Mouse (Mus musculus): Measurements from ENCODE around the gene Tmem184b. TPM values are rescaled to one million over a fixed set of nuclear protein-coding genes. Genes with fewer than 3 reads are reported as not detected.

Gene Tmem184b
- polyA plus RNA-seq, 1 experiment from 2014 or later: 38.8 TPM

DNA sequence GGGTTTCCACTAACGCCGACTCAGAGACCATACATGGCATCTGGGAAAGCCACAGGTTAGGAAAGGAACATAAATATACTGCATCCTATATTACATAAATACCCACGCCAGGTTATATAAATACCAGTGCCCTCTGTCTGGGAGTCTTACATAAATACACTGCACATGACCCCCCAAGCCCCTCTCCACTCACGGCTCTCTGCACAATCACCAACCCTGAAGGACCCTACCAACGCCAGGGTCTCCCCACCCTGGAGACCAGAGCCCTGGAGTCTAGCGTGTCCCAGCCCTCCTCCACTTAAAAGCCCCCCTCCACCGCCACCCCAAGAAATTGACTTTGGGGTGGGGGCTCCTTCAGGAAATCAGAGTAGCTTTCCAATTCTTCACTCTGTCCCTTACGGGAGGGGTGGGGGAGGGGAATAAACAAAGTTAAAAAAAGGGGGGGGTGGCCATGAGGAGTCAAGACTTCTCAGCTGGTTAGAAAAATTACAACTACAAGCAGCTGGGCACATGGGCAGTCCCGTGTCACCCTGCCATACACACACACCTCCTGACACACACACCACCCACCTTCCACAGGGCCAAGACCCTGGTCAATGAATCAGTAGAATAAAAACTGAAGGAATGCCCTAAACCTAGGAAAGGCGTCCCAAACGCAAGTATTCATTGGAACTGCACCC, 37.4 kb upstream of the Tmem184b start:
- no peak for ATAC-seq (replicated peaks; ENCODE audit: low FRiP score)
- no peaks in the 10 kb centered on the region for H3K9me3 ChIP-seq (ENCODE audit: control insufficient read depth, low read length)
- H3K4me1 ChIP-seq (replicated peaks; ENCODE audit: control insufficient read depth, insufficient read depth, low read length): peaks cover 52% of the 10 kb centered on the region
- no peak for DNase-seq (ENCODE audit: low spot score)
- peak overlapping the region; percentile 89 for H3K4me3 ChIP-seq (ENCODE audit: low read depth, low read length)
- peak overlapping the region; percentile 92 for H3K9ac ChIP-seq (ENCODE audit: low read depth, low read length)
- H3K4me2 ChIP-seq: peak overlapping the region; percentile 83
- peak overlapping the region; percentile 92 for H3K27ac ChIP-seq (ENCODE audit: low read depth, low read length)
- H3K27me3 ChIP-seq (replicated peaks; ENCODE audit: control insufficient read depth, insufficient read depth, low read length): no peaks in the 10 kb centered on the region
- WGBS: 29% methylated on average over 11 of the region's 11 CpGs
- H3K36me3 ChIP-seq (ENCODE audit: control insufficient read depth, insufficient read depth, low read length): peaks cover 7% of the 10 kb centered on the region

DNA sequence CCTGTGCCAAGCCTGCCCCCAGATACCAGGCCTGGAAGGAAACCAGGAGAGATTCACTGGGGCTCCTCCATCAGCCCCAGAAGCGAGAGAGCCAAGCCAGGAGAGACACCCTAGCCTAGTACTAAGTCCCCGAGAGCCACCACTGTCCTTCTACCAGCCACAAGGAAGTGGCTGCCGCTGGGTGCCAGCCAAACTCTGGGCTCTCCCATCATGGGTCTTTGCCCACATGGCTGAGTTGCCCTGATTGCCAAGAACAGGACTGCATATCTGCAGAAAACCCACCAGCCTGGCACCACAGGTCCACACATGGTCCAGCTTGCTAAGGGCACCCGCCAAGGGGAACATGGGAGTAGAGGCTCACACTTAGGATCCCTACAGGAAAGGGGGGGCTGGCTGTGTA, 36.9 kb upstream of the Tmem184b start:
- H3K4me1 ChIP-seq (replicated peaks; ENCODE audit: control insufficient read depth, insufficient read depth, low read length): peaks cover 55% of the 10 kb centered on the region
- ATAC-seq (replicated peaks; ENCODE audit: low FRiP score) (no peak), DNase-seq (ENCODE audit: low spot score) (no peak)
- H3K27ac ChIP-seq (ENCODE audit: low read depth, low read length): no peak overlapping the region
- H3K27me3 ChIP-seq (replicated peaks; ENCODE audit: control insufficient read depth, insufficient read depth, low read length): no peaks in the 10 kb centered on the region
- peak overlapping the region; percentile 83 for H3K4me2 ChIP-seq
- H3K4me3 ChIP-seq (ENCODE audit: low read depth, low read length): peak overlapping the region; percentile 89
- H3K9ac ChIP-seq (ENCODE audit: low read depth, low read length): no peak overlapping the region
- peaks cover 7% of the 10 kb centered on the region for H3K36me3 ChIP-seq (ENCODE audit: control insufficient read depth, insufficient read depth, low read length)
- 80% methylated on average over 4 of the region's 4 CpGs for WGBS
- H3K9me3 ChIP-seq (ENCODE audit: control insufficient read depth, low read length): no peaks in the 10 kb centered on the region

DNA sequence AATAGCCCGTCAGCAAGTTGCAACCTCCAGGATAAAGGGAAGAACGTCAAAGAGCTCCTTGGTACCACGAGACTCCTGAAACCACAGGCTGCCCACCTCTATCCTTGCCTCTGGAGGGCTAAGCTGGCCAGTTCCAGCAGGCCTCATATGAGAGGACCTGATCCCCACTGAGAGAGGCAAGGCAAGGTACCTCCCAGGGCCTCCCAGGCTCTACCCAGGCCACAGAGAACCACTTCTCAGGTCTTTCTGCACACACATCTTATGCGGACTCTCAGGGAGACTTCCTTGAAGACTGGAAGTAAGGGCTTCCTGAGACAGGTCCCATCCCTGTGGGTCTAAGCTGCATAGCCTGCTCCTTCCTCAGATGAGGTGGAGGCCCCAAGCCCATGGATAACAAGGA, 36.0 kb upstream of the Tmem184b start:
- Histone ChIP-seq H3K9me3 (ENCODE audit: control insufficient read depth, low read length) (no peaks in the 10 kb centered on the region), H3K4me2 (no peak overlapping the region; the same call in 1 of the 2 replicates), H3K36me3 (ENCODE audit: control insufficient read depth, insufficient read depth, low read length) (peaks cover 10% of the 10 kb centered on the region), H3K27me3 (replicated peaks; ENCODE audit: control insufficient read depth, insufficient read depth, low read length) (no peaks in the 10 kb centered on the region), H3K9ac (ENCODE audit: low read depth, low read length) (no peak overlapping the region), H3K27ac (ENCODE audit: low read depth, low read length) (no peak overlapping the region), H3K4me1 (replicated peaks; ENCODE audit: control insufficient read depth, insufficient read depth, low read length) (peaks cover 56% of the 10 kb centered on the region), H3K4me3 (ENCODE audit: low read depth, low read length) (no peak overlapping the region)
- ATAC-seq (replicated peaks; ENCODE audit: low FRiP score): no peak
- DNase-seq (ENCODE audit: low spot score): no peak
- WGBS: 81% methylated on average over 4 of the region's 4 CpGs

DNA sequence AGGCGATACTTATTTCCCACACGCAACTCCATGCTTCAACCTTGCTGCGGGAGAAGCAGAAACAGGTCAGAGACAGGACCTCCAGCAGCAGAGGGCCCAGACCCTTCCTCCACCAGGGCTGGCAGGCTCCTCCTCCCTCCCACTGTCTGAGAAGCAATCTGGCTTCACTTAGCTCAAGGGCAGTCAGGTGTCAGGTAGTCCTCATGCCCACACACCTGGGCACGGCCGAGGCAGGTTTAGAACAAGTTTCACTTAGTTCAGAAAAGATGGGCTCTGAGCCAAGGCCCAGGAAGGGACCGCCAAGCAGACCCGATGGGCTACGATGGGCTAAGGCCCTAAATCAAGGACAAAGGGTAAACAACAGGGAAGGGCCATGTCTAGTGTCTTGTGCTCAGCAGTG, 35.4 kb upstream of the Tmem184b start:
- H3K36me3 ChIP-seq (ENCODE audit: control insufficient read depth, insufficient read depth, low read length): peaks cover 16% of the 10 kb centered on the region
- H3K27me3 ChIP-seq (replicated peaks; ENCODE audit: control insufficient read depth, insufficient read depth, low read length): no peaks in the 10 kb centered on the region
- H3K9ac ChIP-seq (ENCODE audit: low read depth, low read length): no peak overlapping the region
- no peaks in the 10 kb centered on the region for H3K9me3 ChIP-seq (ENCODE audit: control insufficient read depth, low read length)
- peaks cover 53% of the 10 kb centered on the region for H3K4me1 ChIP-seq (replicated peaks; ENCODE audit: control insufficient read depth, insufficient read depth, low read length)
- H3K27ac ChIP-seq (ENCODE audit: low read depth, low read length): no peak overlapping the region
- WGBS: 80% methylated on average over 8 of the region's 8 CpGs
- no peak for DNase-seq (ENCODE audit: low spot score)
- H3K4me3 ChIP-seq (ENCODE audit: low read depth, low read length): no peak overlapping the region
- no peak overlapping the region for H3K4me2 ChIP-seq
- no peak for ATAC-seq (replicated peaks; ENCODE audit: low FRiP score)

DNA sequence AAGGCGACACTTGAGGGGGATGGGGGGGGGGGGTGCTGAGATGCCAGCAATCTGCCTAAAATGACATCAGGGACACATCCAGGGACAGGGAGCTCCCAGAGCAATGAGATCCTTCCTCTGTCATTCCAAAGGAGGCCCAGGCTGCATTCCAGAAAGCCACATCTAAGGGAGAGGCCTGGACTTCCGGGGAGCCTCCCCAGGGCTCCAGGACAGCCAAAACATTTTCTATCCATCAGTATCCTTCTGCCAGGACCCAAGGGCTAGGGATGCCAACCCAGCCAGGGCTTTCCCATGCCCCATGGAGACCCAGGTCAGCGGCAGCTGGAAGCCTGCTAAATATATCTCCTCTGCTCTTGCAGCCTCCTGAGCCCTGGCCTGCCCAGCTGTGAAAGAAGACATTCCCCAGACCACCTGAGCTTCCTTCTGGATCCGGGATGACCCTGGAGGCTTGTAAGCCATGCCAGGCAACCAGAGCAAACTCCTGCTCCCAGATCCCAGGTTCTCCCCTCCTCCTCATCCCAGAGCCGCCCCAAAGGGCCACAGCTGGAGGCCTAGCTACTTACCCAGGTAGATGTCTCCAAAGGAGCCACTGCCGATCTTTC, 34.9 kb upstream of the Tmem184b start:
- 77% methylated on average over 6 of the region's 6 CpGs for WGBS
- no peaks in the 10 kb centered on the region for H3K9me3 ChIP-seq (ENCODE audit: control insufficient read depth, low read length)
- no peak overlapping the region for H3K27ac ChIP-seq (ENCODE audit: low read depth, low read length)
- H3K4me3 ChIP-seq (ENCODE audit: low read depth, low read length): no peak overlapping the region
- H3K36me3 ChIP-seq (ENCODE audit: control insufficient read depth, insufficient read depth, low read length): peaks cover 17% of the 10 kb centered on the region
- ATAC-seq (replicated peaks; ENCODE audit: low FRiP score): no peak
- no peak overlapping the region for H3K9ac ChIP-seq (ENCODE audit: low read depth, low read length)
- no peak for DNase-seq (ENCODE audit: low spot score)
- no peak overlapping the region for H3K4me2 ChIP-seq
- H3K27me3 ChIP-seq (replicated peaks; ENCODE audit: control insufficient read depth, insufficient read depth, low read length): no peaks in the 10 kb centered on the region
- peaks cover 55% of the 10 kb centered on the region for H3K4me1 ChIP-seq (replicated peaks; ENCODE audit: control insufficient read depth, insufficient read depth, low read length)

DNA sequence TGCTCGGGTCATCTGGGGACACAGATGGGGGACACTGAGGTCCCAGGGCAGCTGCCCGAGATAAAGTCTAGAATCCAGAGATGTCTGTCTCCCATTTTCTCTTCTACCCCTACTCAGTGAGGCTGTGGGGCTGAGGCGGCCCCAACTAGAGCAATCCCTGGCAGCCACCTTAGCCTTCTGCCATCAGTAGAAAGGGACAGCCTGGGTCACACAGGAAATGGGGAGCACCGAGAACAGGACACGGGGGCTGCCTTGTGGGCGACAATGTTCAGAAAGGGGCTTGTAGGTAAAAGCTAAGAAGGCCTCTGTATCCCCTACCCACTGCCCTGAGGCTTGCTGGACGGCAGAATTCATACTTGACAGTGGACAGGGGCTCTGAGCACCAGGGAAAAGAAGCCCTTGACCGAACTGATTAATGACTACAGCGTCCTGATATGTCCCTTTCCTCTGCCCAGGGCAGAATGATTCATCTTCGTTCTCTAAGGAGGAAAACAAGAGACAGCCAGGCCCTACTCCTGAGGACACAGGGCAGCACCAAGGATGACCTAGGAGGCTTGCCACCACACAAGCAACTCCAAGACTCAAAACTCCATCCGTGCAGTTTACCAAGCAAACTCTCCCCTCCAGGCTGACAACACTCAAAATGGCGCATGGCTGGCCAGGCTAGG, 34.3 kb upstream of the Tmem184b start:
- H3K4me2 ChIP-seq: no peak overlapping the region
- H3K27ac ChIP-seq (ENCODE audit: low read depth, low read length): no peak overlapping the region
- DNase-seq (ENCODE audit: low spot score) (no peak), ATAC-seq (replicated peaks; ENCODE audit: low FRiP score) (no peak)
- no peaks in the 10 kb centered on the region for H3K27me3 ChIP-seq (replicated peaks; ENCODE audit: control insufficient read depth, insufficient read depth, low read length)
- H3K36me3 ChIP-seq (ENCODE audit: control insufficient read depth, insufficient read depth, low read length): peaks cover 17% of the 10 kb centered on the region
- no peak overlapping the region for H3K9ac ChIP-seq (ENCODE audit: low read depth, low read length)
- H3K4me3 ChIP-seq (ENCODE audit: low read depth, low read length): no peak overlapping the region
- peaks cover 57% of the 10 kb centered on the region for H3K4me1 ChIP-seq (replicated peaks; ENCODE audit: control insufficient read depth, insufficient read depth, low read length)
- WGBS: 79% methylated on average over 12 of the region's 12 CpGs
- no peaks in the 10 kb centered on the region for H3K9me3 ChIP-seq (ENCODE audit: control insufficient read depth, low read length)

DNA sequence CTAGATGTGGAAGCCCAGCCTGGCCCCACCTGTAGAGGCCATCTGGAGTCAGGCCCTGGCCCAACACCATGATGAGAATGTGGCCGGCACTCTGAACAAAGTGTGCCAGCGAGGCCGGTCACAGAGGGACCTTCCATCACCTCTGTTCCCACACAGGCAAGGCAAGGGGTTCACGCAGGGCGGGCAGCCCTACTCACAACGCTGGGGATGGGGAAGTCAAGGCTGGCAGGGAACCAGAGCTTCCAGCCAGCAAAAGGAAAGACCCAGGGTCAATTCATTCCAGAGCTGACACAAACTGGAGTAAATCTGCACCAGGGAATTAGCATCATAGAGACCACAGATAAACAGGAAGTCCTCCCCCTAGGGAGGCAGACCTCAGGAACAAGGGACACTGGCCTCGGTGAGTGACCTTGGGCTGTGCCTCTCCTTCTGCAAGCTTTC, 33.1 kb upstream of the Tmem184b start:
- H3K4me2 ChIP-seq: no peak overlapping the region
- DNase-seq (ENCODE audit: low spot score): no peak
- H3K4me3 ChIP-seq (ENCODE audit: low read depth, low read length): no peak overlapping the region
- peaks cover 64% of the 10 kb centered on the region for H3K4me1 ChIP-seq (replicated peaks; ENCODE audit: control insufficient read depth, insufficient read depth, low read length)
- H3K9ac ChIP-seq (ENCODE audit: low read depth, low read length): no peak overlapping the region
- WGBS: 58% methylated on average over 7 of the region's 7 CpGs
- H3K27ac ChIP-seq (ENCODE audit: low read depth, low read length): no peak overlapping the region
- no peaks in the 10 kb centered on the region for H3K27me3 ChIP-seq (replicated peaks; ENCODE audit: control insufficient read depth, insufficient read depth, low read length)
- no peaks in the 10 kb centered on the region for H3K9me3 ChIP-seq (ENCODE audit: control insufficient read depth, low read length)
- peaks cover 17% of the 10 kb centered on the region for H3K36me3 ChIP-seq (ENCODE audit: control insufficient read depth, insufficient read depth, low read length)
- ATAC-seq (replicated peaks; ENCODE audit: low FRiP score): no peak

DNA sequence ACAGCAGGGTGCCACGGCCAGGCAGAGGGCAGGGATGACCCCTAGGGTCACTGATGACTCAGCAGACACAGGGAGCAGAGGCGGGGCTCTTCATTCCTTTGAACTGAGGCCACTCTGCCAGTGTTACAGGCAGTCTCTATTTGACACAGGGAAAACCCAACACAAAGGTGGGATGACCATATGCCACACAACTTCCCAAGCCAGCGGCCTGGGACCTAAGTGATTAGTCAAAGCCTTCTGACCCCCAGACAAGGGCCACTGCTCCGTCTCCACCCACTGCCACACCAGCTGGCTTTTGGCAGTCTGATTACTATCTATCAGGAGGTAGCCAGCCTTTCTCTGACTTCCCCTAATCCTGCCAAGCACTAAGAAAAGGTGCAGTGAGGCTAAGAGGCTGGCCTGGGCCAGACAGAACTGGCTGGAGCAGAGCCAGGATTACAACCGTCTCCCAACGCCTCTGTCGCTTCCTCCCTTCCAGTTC, 31.9 kb upstream of the Tmem184b start:
- no peaks in the 10 kb centered on the region for H3K9me3 ChIP-seq (ENCODE audit: control insufficient read depth, low read length)
- H3K36me3 ChIP-seq (ENCODE audit: control insufficient read depth, insufficient read depth, low read length): peaks cover 22% of the 10 kb centered on the region
- H3K27me3 ChIP-seq (replicated peaks; ENCODE audit: control insufficient read depth, insufficient read depth, low read length): no peaks in the 10 kb centered on the region
- 30% methylated on average over 7 of the region's 7 CpGs for WGBS
- DNase-seq (ENCODE audit: low spot score) (no peak), ATAC-seq (replicated peaks; ENCODE audit: low FRiP score) (no peak)
- H3K27ac ChIP-seq (ENCODE audit: low read depth, low read length): peak overlapping the region; percentile 60
- H3K4me3 ChIP-seq (ENCODE audit: low read depth, low read length): no peak overlapping the region
- peak overlapping the region; percentile 41; the same call in 1 of the 2 replicates for H3K9ac ChIP-seq (ENCODE audit: low read depth, low read length)
- peaks cover 58% of the 10 kb centered on the region for H3K4me1 ChIP-seq (replicated peaks; ENCODE audit: control insufficient read depth, insufficient read depth, low read length)
- peak overlapping the region; percentile 21 for H3K4me2 ChIP-seq

Measured in liver, embryonic 11.5 days (tissue).